Mouse (Mus musculus) small intestine, adult 2 months (tissue): Measurements from ENCODE around the gene Il7r. TPM values are rescaled to one million over a fixed set of nuclear protein-coding genes. Genes with fewer than 3 reads are reported as not detected.

ENCODE experiments used
- H3K27ac ChIP-seq: fragments of 200-500 bp; 2 replicates; pipeline ENCODE4 v1.5.1; 2012; ENCODE audit warnings: low read depth, low read length, control low read depth, inconsistent platforms; ENCODE audit not compliant: insufficient read depth
- H3K27me3 ChIP-seq: fragments of 200-500 bp; 2 replicates; pipeline ENCODE4 v1.6.1; 2012; ENCODE audit warnings: mild to moderate bottlenecking, moderate library complexity, low read length, inconsistent platforms; ENCODE audit not compliant: control insufficient read depth, insufficient read depth
- H3K36me3 ChIP-seq: fragments of 200-500 bp; 2 replicates; pipeline ENCODE4 v1.6.1; 2012; ENCODE audit warnings: mild to moderate bottlenecking, low read length, control low read depth, inconsistent platforms; ENCODE audit not compliant: control insufficient read depth, insufficient read depth
- H3K4me1 ChIP-seq: fragments of 200-500 bp; 2 replicates; pipeline ENCODE4 v1.6.1; 2012; ENCODE audit warnings: low read length, inconsistent platforms, mixed read lengths; ENCODE audit not compliant: control insufficient read depth, insufficient read depth, insufficient read length
- H3K4me3 ChIP-seq: fragments of 200-500 bp; 2 replicates; pipeline ENCODE4 v1.5.1; 2012; ENCODE audit warnings: low read depth, mild to moderate bottlenecking, control low read depth, inconsistent platforms, low read length, moderate library complexity
- CTCF ChIP-seq: fragments of 200-500 bp; IDR thresholded peaks from 2 replicates; pipeline ENCODE4 v1.5.1; 2012; ENCODE audit warnings: low read depth, mild to moderate bottlenecking, control low read depth, inconsistent platforms, low read length, moderate library complexity, mixed read lengths; ENCODE audit not compliant: insufficient replicate concordance, insufficient read length; ENCODE audit errors: extremely low read depth
- POLR2A ChIP-seq: fragments of 200-500 bp; IDR thresholded peaks from 2 replicates; pipeline ENCODE4 v1.6.1; 2012; ENCODE audit warnings: low read depth, mild to moderate bottlenecking, control low read depth, inconsistent platforms, low read length, moderate library complexity
- WGBS: fragments of 180-500 bp; shearing (Covaris S2); methylation state at CpG from one replicate; pipeline ENCODE4 v1.1.7; 2018; 5-methylcytosine and 5-hydroxymethylcytosine counted together
- polyA plus RNA-seq: library from polyadenylated mRNA; depleted of rRNA; stranded (reverse); fragments of >200 nt; gene quantifications from 2 replicates; pipeline ENCODE4 v1.2.3, GENCODE M21; 2012

Gene Il7r
- polyA plus RNA-seq, 1 experiment, result 0.47 TPM

DNA sequence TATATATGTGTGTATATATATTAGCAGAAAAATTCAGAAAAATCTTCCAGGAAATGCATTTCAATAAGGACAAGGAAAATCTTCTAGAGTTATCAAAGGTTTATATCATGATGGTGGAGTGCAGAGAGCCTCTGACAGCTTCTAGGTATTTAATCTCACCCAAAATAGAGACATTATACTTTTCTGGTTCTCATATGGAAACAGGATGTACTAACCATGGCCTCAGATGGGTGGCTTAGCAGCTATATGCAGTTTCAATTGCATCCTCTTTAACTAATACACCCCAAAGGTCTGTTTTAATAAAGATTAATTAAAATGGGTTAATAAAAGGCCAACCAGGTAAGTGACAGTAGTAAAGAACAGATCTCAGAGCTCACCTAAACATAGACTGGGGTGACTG, 3.6 kb downstream of the Il7r start:
- Histone ChIP-seq H3K27ac (no peak overlapping the region), H3K4me1 (no peaks in the 10 kb centered on the region), H3K27me3 (no peaks in the 10 kb centered on the region), H3K36me3 (no peaks in the 10 kb centered on the region), H3K4me3 (no peak overlapping the region)
- TF ChIP-seq POLR2A (no peak), CTCF (no peak)

DNA sequence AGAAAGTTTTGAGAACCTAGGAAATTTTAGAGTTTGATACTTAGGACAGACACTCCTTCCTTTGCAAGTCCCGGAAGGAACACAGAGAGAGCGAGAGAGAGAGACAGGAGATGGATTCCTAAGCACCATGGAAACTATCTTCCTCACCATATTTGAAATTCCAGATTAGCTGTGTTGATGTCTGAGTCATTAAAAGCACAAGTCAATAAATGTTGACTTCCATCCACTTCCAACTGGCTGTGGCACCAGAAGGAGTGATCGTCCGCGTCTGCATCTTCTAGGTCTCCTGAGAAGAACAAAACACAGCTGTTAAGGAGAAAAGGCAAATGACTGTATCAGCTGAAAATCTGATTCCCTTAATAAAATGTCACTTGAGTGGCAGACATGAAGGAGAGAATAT, 5.1 kb downstream of the Il7r start:
- Histone ChIP-seq H3K27me3 (no peaks in the 10 kb centered on the region), H3K27ac (no peak overlapping the region), H3K36me3 (no peaks in the 10 kb centered on the region), H3K4me3 (no peak overlapping the region), H3K4me1 (no peaks in the 10 kb centered on the region)
- WGBS, result 37% methylated on average over 5 of the region's 5 CpGs
- TF ChIP-seq CTCF (no peak), POLR2A (no peak)

DNA sequence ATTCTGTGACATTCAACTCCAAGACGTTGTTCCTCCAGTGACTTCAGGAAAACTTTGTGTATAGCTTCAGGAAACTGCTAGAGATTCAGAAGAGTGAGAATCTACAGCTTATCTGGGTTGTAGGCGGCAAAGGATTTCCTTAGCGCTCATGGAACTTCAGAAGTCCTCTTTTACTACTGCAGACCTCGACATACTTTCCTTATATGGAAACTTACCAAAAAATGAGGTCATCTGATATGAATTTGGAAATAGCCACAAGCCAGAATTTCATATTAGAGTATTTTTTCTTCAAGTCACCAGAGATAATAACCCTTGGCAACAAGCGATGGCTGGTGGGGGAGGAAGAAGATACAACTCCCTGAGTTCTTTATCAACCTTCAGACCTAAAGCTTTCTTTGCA, 6.0 kb downstream of the Il7r start:
- Histone ChIP-seq H3K4me1 (no peaks in the 10 kb centered on the region), H3K36me3 (no peaks in the 10 kb centered on the region), H3K4me3 (no peak overlapping the region), H3K27me3 (no peaks in the 10 kb centered on the region), H3K27ac (no peak overlapping the region)
- 62% methylated on average over 5 of the region's 5 CpGs for WGBS
- TF ChIP-seq POLR2A, result no peak
- TF ChIP-seq CTCF, result no peak

GRCm38 (mm10) chr15:9523059-9523458, 6.9 kb downstream of the Il7r start:
- WGBS, result 77% methylated on average over 3 of the region's 3 CpGs
- no peak overlapping the region for H3K27ac ChIP-seq

DNA sequence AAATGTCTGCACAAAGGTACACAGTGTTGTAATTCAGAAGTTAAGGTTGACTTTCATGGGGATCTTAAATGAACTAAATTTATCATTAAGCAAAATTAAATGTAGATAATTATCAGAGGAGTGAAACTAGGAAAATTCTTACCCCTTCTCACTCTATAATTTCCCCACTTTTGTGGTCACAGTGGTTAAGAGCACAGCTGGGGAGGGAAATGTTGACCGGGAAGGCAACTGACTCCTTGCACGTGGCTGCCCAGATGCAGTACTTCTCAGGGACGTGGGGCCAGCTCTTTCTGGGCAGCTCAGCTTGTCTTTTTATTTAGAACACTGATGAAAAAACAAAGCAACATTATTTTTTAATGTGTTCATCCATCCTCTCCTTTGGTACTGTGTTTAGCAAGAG, 37.9 kb downstream of the Il7r start:
- TF ChIP-seq POLR2A (no peak), CTCF (no peak)

More at GRCm38 (mm10) chr15:9523059-9523458, 6.9 kb downstream of the Il7r start:
- Histone ChIP-seq H3K36me3 (no peaks in the 10 kb centered on the region), H3K27me3 (no peaks in the 10 kb centered on the region), H3K4me3 (no peak overlapping the region), H3K4me1 (no peaks in the 10 kb centered on the region)
- TF ChIP-seq POLR2A (no peak), CTCF (no peak)

DNA sequence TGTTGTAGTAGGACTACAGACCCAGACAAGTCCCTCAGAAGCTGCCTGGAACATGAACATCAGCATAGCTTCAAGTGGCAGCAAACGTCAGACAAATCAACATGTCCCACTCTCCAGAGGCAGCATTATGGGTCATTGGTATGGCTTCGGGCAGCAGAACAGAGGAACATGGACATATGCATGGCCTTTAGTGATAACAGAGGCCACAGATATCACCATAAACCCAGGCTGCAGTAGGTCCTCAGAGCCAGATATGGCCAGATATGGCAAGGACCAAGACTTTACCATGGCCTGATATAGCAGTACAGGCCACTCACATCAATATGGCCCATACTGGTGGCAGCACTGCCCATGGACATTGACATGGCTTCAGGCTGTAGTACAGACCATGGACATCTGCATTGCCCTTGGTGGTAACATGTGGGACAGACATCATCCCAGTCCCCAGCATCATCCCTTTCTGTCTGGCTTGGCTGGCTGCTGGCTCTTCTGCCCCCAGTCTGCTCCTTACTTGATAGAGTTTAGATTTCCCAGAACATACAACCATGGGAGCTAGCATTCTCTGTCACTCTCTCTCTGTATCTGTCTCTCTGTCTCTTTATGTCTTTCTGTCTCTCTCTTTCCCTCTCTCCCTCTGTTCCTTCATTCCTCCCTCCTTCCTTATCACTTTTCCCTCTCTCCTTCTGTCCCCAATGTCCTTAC, 40.4 kb downstream of the Il7r start:
- Histone ChIP-seq H3K36me3 (no peaks in the 10 kb centered on the region), H3K27ac (no peak overlapping the region), H3K27me3 (no peaks in the 10 kb centered on the region), H3K4me1 (no peaks in the 10 kb centered on the region), H3K4me3 (no peak overlapping the region)
- TF ChIP-seq CTCF, result no peak
- no peak for TF ChIP-seq POLR2A
- whole genome bisulfite sequencing, result 82% methylated on average over 2 of the region's 2 CpGs

More for the DNA sequence above, 37.9 kb downstream of the Il7r start:
- no peaks in the 10 kb centered on the region for H3K4me1 ChIP-seq
- H3K27me3 ChIP-seq, result no peaks in the 10 kb centered on the region
- 62% methylated on average over 3 of the region's 3 CpGs for WGBS
- no peaks in the 10 kb centered on the region for H3K36me3 ChIP-seq
- no peak overlapping the region for H3K27ac ChIP-seq
- no peak overlapping the region for H3K4me3 ChIP-seq

DNA sequence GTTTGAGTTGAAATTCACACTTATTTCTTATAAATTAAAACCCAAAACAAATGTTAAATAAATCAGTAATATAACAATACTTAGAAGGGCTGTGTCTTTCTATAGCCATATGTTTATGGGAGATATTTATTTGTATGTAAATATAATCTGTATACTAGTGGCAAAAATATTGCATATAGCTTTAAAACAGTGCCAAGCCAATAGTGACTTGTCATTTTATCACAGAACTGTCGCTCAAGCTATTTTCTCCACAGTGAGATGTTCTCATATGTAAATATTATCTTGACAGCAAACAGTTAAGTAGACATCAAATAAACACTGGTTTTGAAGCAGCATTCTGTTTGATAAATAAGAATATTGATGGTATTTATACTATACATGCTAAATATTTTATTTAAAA, 56.8 kb downstream of the Il7r start:
- H3K4me1 ChIP-seq, result no peaks in the 10 kb centered on the region
- H3K36me3 ChIP-seq, result no peaks in the 10 kb centered on the region
- H3K4me3 ChIP-seq, result no peak overlapping the region
- H3K27me3 ChIP-seq, result no peaks in the 10 kb centered on the region
- H3K27ac ChIP-seq, result no peak overlapping the region
- WGBS, result 66% methylated on average over 1 of the region's 1 CpGs
- TF ChIP-seq POLR2A, result no peak
- no peak for TF ChIP-seq CTCF
